Mouse (Mus musculus) right cerebral cortex, adult 2 months (tissue): ENCODE data around the gene Mymk.

Source experiments
- DNase-seq, 2 experiments: peaks; one replicate each; pipeline ENCODE4 v3.0.0; 2021 to 2022; ENCODE audit warnings: low spot score in 2 of 2

The Mymk gene

GRCm38 (mm10) chr2:27071978-27072377, at the start of gene Mymk:
Mymk (minus strand) TSS chr2:27072179.
- DNase-seq = no peak

DNA sequence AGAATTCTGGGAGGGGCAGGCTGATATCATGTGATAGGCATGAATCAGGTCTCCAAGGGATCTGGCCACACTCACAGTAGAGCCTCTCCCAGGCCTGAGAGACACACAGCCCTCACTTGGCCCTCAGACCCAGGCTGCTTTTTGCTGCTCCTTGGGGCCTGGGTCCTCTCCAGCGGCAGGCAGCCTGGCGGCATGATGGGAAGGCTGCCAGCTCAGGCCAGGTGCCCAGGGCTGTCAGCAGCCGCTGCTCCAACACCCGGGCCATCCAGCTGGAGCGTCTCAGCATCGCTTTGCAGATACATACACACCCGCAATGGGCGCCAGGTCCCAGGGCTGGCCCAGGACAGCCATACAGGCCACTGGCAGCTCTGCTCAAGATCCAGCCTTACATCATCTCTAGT, 48.3 kb upstream of the Mymk start:
- DNase-seq = no peak

GRCm38 (mm10) chr2:27119766-27120165, 47.8 kb upstream of the Mymk start:
- no peak for DNase-seq

DNA sequence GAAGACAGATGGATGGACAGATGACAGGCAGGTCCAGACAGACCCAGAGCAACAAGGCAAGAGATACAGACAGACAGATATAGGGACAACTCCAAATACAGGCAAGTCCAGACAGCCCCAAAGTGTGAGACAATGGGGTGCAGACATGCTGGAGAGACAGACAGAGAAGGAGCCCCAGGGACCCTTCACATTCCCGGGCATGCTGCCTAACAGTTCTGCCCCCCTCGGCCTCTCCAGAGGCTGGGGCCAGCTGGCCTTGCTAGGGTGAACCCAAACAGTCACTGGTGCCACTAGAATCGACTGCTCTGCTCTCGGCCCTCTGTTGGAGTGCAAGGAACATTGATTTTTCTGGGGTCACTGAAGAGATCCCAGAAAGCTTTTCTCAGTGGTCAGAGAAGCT, 46.5 kb upstream of the Mymk start:
- DNase-seq = no peak

DNA sequence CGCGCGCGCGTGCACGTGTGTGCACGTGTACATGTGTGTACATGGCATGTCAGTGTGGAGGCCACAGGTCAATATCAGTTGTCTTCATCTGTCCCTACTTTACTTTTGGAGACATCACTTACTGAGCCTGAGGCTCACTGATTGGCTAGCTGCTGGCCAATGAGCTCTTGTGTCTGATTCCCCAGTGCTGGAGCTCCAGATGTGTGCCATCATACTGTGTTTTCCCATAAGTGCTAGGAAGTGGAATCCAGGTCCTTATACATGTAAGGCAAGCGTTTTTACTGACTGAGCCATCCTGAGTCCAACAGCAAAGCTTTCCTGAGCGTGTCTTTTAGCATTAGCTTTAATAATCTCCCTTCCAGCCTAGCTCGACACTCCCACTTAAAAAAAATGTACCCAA, 42.2 kb upstream of the Mymk start:
- DNase-seq = no peak

- no peak for DNase-seq
Measured at GRCm38 (mm10) chr2:27112585-27112984, 40.6 kb upstream of the Mymk start.

- DNase-seq = no peak
Measured at GRCm38 (mm10) chr2:27109052-27109451, 37.1 kb upstream of the Mymk start.

DNA sequence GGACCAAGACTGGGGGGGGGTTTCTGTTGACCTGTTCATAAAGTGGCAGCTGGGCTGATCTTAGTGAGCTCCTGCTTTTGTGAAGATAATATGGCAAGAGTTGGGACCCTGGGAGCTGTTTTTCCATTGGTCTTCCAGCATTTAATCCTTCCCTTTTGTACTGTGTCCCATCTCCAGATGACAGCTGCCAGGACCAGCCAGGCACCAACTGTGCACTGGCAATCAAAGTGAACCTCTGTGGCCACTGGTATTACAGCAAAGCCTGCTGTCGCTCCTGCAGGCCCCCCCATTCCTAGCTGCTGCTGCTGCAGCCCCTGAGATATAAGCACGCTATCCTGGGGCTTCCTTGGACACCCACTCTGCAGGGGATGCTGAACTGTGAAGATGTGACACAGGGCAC, 36.2 kb upstream of the Mymk start:
- DNase-seq = no peak

- DNase-seq = no peak
Measured at GRCm38 (mm10) chr2:27106816-27107215, 34.8 kb upstream of the Mymk start.

DNA sequence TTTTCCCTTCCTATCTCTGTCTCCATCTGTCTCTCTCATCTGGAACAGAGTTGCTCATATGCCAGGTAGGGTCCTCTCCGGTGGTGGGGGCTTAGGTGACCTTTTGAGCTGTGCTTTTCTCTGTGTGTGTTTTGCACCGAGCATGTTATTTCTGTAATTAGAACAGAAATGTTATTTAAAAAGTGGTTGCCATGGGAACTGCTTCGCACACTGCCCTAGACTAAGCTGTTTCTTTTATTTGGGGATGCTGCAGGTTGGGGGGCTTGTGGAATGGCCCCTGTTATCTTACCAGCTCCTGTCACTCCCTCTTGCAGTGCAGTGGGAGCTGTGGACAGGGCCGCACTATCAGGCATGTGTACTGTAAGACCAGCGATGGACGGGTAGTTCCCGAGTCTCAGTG, 31.6 kb upstream of the Mymk start:
- peak in 1 of 2 experiments; percentile 37 for DNase-seq

DNA sequence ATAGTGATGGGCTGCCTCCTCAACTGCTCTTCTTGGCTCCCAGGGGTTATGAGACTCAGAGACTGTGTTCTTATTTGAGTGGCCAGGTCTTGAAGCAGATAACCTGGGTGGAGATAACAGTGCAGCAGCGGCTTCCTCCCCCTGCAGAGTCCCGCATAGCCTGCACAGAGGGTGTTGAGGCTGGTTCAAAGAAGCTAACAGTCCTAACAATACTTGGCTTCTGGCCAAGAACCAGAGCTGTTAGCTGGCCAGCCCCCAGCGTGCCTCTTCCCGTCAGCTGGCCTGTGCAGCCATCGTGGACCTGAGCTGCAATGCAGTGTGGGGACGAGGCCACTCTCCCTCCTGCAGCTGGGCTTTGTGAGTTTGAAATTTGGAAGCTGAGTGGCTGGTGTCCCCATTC, 25.8 kb upstream of the Mymk start:
- DNase-seq = no peak

DNA sequence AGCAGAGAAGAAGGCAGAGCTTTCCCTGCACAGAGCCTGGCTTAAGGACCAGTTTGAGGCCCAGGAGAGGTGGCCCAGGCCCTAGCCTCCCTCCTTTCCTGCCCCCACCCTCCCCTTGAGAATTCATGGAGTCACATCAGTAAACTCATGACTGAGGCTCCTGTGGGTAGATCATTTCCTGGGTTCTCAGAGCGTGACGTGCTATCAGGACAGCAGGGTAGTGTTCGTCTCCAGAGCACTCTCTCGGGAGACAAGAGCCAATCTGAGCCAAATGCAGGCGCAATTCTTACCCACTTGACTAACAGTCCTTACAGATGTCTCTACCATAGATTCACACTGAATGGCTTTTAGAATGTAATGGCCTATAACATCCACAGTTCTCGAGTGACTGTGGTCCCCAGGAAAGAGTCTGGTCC, 25.3 kb upstream of the Mymk start:
- DNase-seq = no peak

DNA sequence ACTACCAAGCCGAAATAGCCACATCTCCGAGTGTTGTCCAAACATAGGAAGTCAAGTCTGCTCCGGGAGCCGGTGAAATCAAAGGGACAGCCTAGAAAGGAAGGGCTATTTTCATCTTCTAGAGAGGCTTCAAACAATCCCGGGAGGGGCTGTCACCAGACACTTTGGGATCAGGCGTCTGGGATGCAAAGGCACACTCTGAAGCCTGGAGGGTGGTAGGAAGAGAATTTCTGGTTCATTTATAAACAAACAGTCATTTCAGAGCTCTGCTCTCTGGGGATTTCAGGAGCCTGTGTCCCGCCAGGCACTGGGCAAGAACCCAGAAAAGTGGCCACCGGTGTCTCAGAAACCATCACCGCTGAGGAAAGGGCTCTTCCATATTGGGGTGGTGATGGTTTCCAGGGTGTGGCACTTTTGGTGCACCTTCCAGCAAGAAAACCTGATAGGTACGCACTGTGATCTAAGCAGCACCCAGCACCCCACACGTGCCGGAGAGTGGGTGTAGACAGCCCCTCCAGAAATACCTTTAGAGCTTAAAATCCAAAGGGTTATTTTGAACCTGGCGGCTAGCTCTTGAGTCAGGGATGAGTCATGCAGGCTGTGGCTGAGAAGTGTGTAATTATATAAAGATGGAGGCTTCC, 24.5 kb upstream of the Mymk start:
- peak; percentile 76 to 86 for DNase-seq

- no peak for DNase-seq
Measured at GRCm38 (mm10) chr2:27095178-27095577, 23.2 kb upstream of the Mymk start.

- DNase-seq = no peak
Measured at GRCm38 (mm10) chr2:27089238-27089637, 17.3 kb upstream of the Mymk start.

- DNase-seq = no peak
Measured at GRCm38 (mm10) chr2:27088700-27089099, 16.7 kb upstream of the Mymk start.

DNA sequence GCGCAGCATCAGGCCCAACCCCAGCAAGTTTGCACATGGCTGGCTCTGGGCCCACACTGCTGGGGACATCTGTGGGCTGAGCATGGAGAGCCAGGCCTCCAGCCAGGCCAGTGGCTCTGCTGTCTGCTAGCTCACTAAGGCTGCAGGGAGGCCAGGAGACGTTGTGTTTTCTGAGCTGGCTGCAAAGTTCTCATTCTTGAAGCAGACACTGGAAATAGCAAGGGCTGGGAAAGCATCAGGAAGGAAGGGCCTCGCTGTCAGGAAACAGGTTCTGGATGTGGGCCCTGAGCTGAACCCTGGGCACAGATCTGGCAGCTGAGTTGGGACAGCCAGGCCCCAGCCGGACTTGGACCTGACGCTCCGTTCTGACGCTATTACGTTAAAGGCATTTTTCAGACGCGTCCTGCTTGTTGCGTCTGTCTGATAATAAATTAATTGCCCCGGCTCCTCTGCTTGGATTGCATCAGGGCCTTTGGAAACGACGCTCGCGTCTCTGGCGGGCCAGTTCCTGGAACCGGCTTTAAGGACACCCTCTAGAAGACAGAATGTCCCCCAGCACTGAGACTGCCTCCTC, 16.2 kb upstream of the Mymk start:
- DNase-seq = no peak

GRCm38 (mm10) chr2:27087581-27087980, 15.6 kb upstream of the Mymk start:
- DNase-seq = no peak

DNA sequence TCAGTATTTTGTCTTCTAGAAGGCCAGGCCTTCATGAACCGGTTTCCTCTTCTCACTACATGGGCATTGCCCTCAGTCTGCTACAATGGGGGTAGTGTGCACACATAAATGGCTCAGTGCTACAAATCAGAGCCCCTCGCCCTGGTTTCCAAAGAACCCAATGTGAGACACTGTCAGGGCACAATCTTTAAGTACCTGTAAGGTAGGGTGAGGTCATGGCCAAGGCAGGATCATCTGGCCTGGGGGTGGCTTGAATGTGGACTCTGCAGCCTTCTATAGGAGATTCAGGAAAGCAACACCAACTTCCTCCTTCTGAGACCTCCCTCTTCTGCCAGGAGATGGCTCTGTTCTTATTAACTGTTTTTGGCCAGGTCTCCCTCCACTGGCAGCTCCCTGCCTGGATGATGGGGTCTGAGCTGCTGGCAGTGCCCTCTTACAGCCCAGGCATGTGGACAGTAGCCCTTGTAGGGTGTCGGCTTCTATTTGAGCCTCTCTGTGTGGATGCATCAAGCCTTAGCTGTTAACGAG, 14.6 kb upstream of the Mymk start:
- no peak for DNase-seq

DNA sequence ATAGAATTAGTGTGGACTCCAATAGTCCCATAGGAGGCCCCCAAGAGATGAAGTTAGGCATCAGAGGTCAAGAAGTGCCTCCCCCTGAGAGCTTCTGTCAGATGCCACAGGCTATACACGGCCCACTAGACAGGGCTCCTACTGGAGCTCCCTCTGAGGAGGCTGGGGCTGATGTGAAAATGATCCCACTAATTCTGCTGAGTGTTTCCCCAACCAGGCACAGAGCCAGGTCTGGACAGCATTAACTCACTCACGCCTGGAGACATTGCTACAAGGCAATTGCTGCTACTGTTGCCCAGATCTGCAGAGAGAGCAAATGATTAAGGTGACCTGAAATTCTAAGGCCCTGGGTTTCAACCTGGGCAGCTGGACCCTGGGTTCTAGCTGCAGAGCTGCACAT, 13.8 kb upstream of the Mymk start:
- DNase-seq = no peak

- DNase-seq = no peak
Measured at GRCm38 (mm10) chr2:27084963-27085362, 13.0 kb upstream of the Mymk start.

GRCm38 (mm10) chr2:27083761-27084475, 11.9 kb upstream of the Mymk start:
- no peak for DNase-seq

- no peak for DNase-seq
Measured at GRCm38 (mm10) chr2:27079649-27080048, 7.7 kb upstream of the Mymk start.
